Mouse (Mus musculus): Measurements from ENCODE around the gene Rab14.

The Rab14 gene

GRCm38 (mm10) chr2:35200898-35201668 lies at the start of gene Rab14:
Gene Rab14, minus strand, starts transcription at chr2:35201120.
- CTCF ChIA-PET, result no interaction called here

- CTCF ChIA-PET, result no interaction called here
These were observed 46.8 kb upstream of the Rab14 start for GRCm38 (mm10) chr2:35247763-35248162.

GRCm38 (mm10) chr2:35244241-35244640 lies 43.3 kb upstream of the Rab14 start:
- CTCF ChIA-PET, result no interaction called here

GRCm38 (mm10) chr2:35235021-35235420 lies 34.1 kb upstream of the Rab14 start:
- CTCF ChIA-PET, result interaction anchor here (0.6 kb wide), 1 partner anchor 642 kb away, joined by 3 read pairs; no protein-coding TSS in a partner anchor

DNA sequence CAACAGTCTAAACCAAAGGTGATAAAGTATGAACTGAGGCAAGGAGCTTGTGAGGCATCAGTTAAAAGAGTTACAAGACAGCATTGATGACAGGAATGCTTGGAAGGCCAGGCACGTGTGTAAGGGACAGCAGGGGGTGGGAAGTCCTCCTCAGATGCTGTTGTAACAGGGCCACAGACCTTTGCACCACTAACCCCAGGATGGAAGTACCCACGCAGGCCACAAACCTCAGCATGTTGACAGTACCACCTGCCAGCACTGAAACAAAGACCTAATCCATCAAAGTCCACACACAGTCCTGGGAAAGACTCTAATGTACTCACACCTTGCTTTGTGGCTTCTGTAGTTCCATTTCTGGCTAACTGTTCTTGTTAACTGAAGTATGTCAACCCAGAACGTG lies 33.0 kb upstream of the Rab14 start:
- CTCF ChIA-PET, result interaction anchor here (0.7 kb wide), 1 partner anchor 110 kb away, joined by 3 read pairs; no protein-coding TSS in a partner anchor

DNA sequence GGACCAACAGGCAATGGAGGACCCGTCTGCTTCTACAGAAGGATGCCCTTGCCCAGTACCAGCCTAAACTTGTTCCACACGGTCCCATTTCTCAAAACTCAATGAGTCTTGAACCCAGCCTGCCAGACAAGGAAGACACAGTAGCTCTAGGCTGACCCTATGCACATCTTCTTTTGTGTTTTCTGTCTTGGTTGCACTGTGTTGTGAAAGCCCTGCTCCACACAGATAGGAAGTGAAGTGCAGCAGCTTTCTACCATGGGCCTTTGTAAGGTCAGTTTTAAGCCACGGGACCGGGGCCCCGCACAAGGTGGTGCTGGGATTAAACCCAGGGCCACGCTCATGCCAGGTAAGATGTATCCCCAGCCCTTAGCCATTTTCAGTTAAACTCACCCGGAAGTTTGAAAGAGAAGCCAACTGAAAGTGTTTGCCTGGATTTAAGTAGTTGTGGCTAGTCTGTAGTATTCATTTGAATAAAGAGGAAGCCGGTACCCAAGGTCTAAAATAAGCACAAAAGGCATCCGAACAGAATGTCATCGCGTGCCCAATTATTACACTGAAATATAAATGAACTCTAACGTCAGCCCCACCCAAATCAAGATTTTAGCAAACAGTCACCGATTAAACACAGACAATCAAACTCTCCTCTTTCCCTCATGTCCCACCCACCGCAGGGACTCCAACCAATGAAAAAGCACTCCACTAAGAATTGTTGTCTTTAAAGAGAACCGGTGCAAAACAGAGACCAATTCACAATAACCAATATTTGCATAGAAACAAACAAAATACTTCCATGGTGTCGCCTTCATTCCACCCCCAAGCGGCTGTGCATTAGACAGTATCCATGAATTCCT lies 31.9 kb upstream of the Rab14 start:
- CTCF ChIA-PET, result interaction anchor here (0.7 kb wide), 2 partner anchors 24 to 39 kb away, joined by 3 read pairs; no protein-coding TSS in a partner anchor

- CTCF ChIA-PET, result interaction anchor here (0.7 kb wide), 2 partner anchors 25 to 40 kb away, joined by 3 read pairs; no protein-coding TSS in a partner anchor
These were observed 31.0 kb upstream of the Rab14 start for GRCm38 (mm10) chr2:35231871-35232270.

DNA sequence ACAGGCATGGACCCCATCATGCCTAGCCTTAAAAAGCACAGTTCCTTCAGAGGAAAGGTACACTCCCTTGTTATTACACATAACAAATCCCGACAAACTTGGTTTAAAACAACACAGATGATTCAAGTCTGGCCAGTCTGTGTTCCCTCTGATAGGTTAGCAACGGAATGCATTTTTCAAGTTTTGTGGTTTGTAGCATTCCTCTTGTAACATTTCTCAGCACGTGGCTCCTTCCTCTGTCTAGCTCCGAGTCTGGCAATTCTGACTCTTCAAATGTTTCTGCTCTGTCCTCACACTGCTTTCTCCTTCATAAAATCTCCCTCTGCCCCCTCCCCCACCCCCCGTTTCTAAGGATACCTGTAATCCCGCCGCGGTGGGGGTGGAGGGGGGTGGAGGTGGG lies 29.3 kb upstream of the Rab14 start:
- CTCF ChIA-PET, result no interaction called here

- CTCF ChIA-PET, result no interaction called here
These were observed 27.2 kb upstream of the Rab14 start for GRCm38 (mm10) chr2:35228145-35228544.

- CTCF ChIA-PET, result no interaction called here
These were observed 23.4 kb upstream of the Rab14 start for GRCm38 (mm10) chr2:35224285-35224684.

GRCm38 (mm10) chr2:35222822-35223391 lies 22.0 kb upstream of the Rab14 start:
- CTCF ChIA-PET, result no interaction called here

- CTCF ChIA-PET, result no interaction called here
These were observed 17.8 kb upstream of the Rab14 start for GRCm38 (mm10) chr2:35218736-35219135.

GRCm38 (mm10) chr2:35216701-35217100 lies 15.8 kb upstream of the Rab14 start:
- CTCF ChIA-PET, result interaction anchor here (1.4 kb wide), 1 partner anchor 33 kb away, joined by 3 read pairs; no protein-coding TSS in a partner anchor

DNA sequence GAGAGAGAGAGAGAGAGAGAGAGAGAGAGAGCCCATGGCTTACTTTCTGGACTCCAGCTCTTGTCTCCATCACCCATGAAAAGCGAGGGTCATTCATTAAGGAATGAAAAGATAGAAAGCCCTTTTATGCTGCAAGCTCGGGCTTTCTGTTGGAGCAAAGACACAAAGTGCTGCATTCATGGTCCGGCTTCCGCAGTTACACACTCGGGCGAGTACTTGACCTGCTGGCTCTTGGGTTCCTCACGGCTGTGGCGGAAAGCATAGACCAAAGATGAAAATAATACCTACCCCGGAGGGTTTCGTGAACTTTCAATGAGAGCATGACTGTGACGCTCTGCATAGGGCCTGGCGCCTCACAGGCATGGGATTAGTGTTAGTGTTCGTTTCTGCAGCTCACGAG lies 14.4 kb upstream of the Rab14 start:
- CTCF ChIA-PET, result interaction anchor here (1.0 to 2.1 kb wide), 4 partner anchors 34 to 55 kb away, joined by 3 to 11 read pairs (median 6); no protein-coding TSS in a partner anchor

DNA sequence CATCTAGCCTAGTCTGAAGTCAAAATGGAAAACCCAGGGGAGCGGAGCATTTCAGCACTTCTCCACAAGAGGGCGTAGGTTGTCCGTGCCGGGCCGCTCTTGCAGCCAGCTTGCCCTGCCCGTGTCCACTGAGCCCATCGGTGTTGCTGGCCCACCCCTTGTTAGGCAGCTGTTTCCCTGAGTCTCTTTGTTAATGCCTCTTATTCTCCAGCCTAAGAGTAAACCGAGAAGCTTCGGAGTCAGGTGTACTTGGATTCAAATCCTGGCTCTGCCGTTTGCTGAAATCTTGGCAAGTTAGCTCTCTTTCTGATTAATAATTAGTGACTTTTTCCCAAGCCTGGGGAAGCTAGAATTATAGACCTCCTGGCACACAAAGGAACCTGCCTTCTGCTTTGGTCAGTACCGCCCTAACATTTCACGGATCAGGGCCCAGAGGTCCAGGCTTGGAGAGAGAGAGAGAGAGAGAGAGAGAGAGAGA lies 14.0 kb upstream of the Rab14 start:
- CTCF ChIA-PET, result interaction anchor here (0.6 to 2.1 kb wide), 4 partner anchors 39 to 78 kb away, joined by 3 to 11 read pairs (median 6); no protein-coding TSS in a partner anchor

DNA sequence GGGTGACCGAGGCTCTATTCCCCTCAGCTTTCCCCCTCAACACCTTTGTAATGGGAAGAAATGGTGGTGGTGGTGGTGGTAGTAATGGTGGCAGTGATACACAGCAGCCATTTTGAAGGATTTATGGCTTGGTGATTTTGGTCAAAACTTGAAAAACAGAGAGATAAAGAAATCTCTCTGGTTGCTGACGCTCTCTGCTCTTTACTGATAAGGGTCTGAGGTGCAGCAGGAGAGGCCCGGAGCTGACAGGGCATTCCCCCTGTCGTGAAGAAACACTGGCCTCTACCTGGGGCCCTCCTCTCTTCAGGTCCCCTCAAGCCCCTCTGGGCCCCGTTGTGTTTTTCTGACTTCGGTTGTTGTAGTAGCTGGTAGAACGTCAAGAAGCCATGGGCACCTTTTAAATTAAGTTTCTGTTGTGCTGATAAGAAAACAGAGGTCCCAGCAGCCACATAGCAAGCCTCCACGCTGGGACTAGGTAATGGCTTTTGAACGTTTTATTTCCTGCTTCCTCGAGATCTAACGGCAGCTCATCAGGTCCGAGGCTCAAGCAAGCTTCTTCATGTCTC lies 12.5 kb upstream of the Rab14 start:
- CTCF ChIA-PET, result interaction anchor here (2.1 kb wide), 1 partner anchor 52 kb away, joined by 11 read pairs; no protein-coding TSS in a partner anchor

GRCm38 (mm10) chr2:35211681-35212080 lies 10.8 kb upstream of the Rab14 start:
- CTCF ChIA-PET, result no interaction called here

- CTCF ChIA-PET, result no interaction called here
These were observed 8.2 kb upstream of the Rab14 start for GRCm38 (mm10) chr2:35208931-35209665.

- CTCF ChIA-PET, result interaction anchor here (0.7 kb wide), 1 partner anchor 236 kb away, joined by 3 read pairs; no protein-coding TSS in a partner anchor
These were observed 7.1 kb upstream of the Rab14 start for GRCm38 (mm10) chr2:35208054-35208453.

DNA sequence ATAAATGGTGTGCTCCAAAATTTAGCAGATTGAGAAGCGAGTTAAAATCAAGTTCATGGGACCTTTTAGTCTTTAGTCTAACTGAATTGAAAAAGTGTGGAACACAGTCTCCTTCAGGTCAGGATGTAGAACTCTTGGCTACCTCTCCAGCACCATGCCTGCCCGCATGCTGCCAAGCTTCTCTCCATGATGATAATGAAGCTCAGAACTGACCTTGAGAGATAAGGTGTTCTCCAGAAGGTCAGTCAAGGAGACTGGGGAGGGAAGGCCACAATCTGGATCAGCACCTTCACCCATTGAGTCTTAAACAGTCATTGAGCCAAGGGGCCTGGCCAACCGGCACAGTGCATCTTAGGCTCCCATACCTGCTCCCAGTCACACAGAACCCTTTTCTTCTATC lies 5.8 kb upstream of the Rab14 start:
- CTCF ChIA-PET, result no interaction called here

- CTCF ChIA-PET, result no interaction called here
These were observed 2.8 kb upstream of the Rab14 start for GRCm38 (mm10) chr2:35203729-35204128.
